Mouse (Mus musculus) megakaryocyte, embryonic 14.5 days (primary cell): Measurements from ENCODE around the gene Igsf9. TPM values are rescaled to one million over a fixed set of nuclear protein-coding genes. Genes with fewer than 3 reads are reported as not detected.

ENCODE experiments used
- H3K27me3 ChIP-seq: replicated peaks from 2 replicates; pipeline ENCODE3; 2012; ENCODE audit warnings: inconsistent platforms
- H3K36me3 ChIP-seq: replicated peaks from 2 replicates; pipeline ENCODE3; 2012; ENCODE audit warnings: low read length, inconsistent platforms, mixed read lengths
- H3K4me1 ChIP-seq: 2 replicates; pipeline ENCODE4 v1.6.1; 2012; ENCODE audit warnings: inconsistent platforms
- H3K4me3 ChIP-seq: replicated peaks from 2 replicates; pipeline ENCODE3; 2012; ENCODE audit warnings: moderate library complexity, mild to moderate bottlenecking, inconsistent platforms
- H3K9me3 ChIP-seq: 2 replicates; pipeline ENCODE4 v1.6.1; 2012; ENCODE audit warnings: inconsistent platforms
- FLI1 ChIP-seq: IDR thresholded peaks from 2 replicates; pipeline ENCODE4 v1.6.1; 2012; ENCODE audit warnings: low read length, inconsistent platforms, mixed read lengths
- GATA1 ChIP-seq: IDR thresholded peaks from 3 replicates; pipeline ENCODE4 v1.6.1; 2012; ENCODE audit warnings: mixed read lengths, low read length, inconsistent platforms, borderline replicate concordance
- polyA plus RNA-seq: library from polyadenylated mRNA; stranded (reverse); fragments of >175 nt; gene quantifications from 2 replicates; pipeline ENCODE4 v1.2.3, GENCODE M21; 2012; ENCODE audit warnings: low replicate concordance; ENCODE audit not compliant: insufficient read depth

Igsf9 gene
- polyA plus RNA-seq, 1 experiment = 0.41 TPM

DNA sequence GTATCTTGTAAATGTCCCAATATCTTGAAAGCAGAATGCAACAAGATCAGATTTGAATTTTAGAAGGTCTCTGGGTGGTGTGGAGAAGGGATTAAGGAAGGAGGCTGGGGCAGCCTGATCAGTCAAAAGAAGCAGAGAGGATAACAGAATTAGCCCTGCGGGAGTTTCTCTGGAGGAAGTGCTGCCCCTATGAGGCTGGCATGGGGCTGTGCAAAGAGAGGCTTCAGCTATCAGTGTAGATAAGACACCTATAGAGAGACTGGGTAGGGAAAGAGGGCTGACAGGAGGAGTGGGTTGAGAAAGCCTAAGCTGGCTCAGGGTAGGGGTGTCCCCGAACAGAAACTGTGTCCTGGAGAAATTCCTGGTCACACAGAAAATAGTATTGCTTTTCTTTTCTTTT is 31.4 kb upstream of the Igsf9 start:
- no peaks in the 10 kb centered on the region for H3K36me3 ChIP-seq
- no peak for TF ChIP-seq FLI1
- no peak for TF ChIP-seq GATA1
- H3K4me1 ChIP-seq = 0 out of 2 replicates have a peak, but pooled peaks cover 2% of the 10 kb centered on the region
- H3K9me3 ChIP-seq = no peaks in the 10 kb centered on the region
- peaks cover 3% of the 10 kb centered on the region for H3K27me3 ChIP-seq
- H3K4me3 ChIP-seq = no peak overlapping the region

DNA sequence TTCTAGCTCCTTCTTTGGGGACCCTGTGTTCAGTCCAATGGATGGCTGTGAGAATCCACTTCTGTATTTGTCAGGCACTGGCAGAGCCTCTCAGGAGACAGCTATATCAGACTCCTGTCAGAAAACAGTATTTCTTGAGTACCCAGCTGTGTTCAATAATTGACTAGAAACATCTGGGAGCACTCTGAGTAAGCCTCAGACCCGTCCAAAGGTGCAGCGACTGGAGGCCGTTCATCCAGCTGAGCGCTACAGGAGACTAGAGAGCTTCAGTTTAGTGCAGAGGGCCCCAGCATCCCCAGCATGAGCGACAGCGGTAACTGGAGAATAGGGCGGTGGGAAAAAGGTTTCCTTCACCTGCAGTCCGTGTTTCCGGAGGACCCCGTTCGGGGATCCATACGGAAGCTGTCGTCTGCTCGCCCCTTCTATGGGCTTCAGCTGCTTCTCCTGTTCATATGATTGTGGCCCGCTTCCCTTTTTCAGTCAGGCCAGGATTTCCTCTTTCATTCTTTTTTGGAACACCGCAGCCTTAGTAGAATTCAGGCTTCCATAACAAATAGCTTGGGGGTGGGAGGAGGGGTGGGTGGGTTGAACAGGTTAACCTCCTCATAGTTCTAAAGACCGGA is 30.6 kb upstream of the Igsf9 start:
- no peaks in the 10 kb centered on the region for H3K36me3 ChIP-seq
- no peak for TF ChIP-seq GATA1
- TF ChIP-seq FLI1 = no peak
- H3K9me3 ChIP-seq = no peaks in the 10 kb centered on the region
- peaks cover 3% of the 10 kb centered on the region for H3K27me3 ChIP-seq
- H3K4me3 ChIP-seq = peak overlapping the region; percentile 46
- H3K4me1 ChIP-seq = peaks cover 7% of the 10 kb centered on the region; the same call in 1 of the 2 replicates

GRCm38 (mm10) chr1:172452911-172453310 is 28.7 kb upstream of the Igsf9 start:
- Histone ChIP-seq H3K9me3 (0 out of 2 replicates have a peak, but pooled peaks cover 4% of the 10 kb centered on the region), H3K4me1 (peaks cover 9% of the 10 kb centered on the region; the same call in 1 of the 2 replicates), H3K36me3 (no peaks in the 10 kb centered on the region), H3K4me3 (no peak overlapping the region), H3K27me3 (peaks cover 3% of the 10 kb centered on the region)
- TF ChIP-seq GATA1 (no peak), FLI1 (no peak)

DNA sequence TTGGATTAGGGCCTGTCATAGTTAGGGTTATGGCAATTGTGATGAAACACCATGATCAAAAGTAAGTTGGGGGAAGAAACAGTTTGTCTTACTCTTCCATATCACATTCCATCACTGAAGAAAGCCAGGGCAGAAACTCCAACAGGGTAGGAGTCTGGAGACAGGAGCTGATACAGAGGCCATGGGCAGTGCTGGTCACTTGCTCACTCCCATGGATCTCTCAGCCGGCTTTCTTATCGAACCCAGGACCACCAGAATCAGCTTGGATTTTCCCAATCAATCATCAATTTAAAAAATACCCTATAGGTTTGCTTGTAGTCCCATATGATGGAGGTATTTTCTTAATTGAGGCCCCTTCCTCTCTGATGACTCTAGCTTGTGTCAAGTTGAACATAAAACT is 27.8 kb upstream of the Igsf9 start:
- Histone ChIP-seq H3K4me3 (no peak overlapping the region), H3K27me3 (peaks cover 3% of the 10 kb centered on the region), H3K9me3 (0 out of 2 replicates have a peak, but pooled peaks cover 4% of the 10 kb centered on the region), H3K4me1 (peaks cover 9% of the 10 kb centered on the region; the same call in 1 of the 2 replicates), H3K36me3 (no peaks in the 10 kb centered on the region)
- TF ChIP-seq GATA1 = no peak
- TF ChIP-seq FLI1 = no peak

GRCm38 (mm10) chr1:172455416-172455815 is 26.2 kb upstream of the Igsf9 start:
- Histone ChIP-seq H3K4me1 (peaks cover 22% of the 10 kb centered on the region), H3K9me3 (0 out of 2 replicates have a peak, but pooled peaks cover 4% of the 10 kb centered on the region), H3K27me3 (peaks cover 3% of the 10 kb centered on the region), H3K4me3 (no peak overlapping the region), H3K36me3 (no peaks in the 10 kb centered on the region)
- TF ChIP-seq FLI1 (no peak), GATA1 (no peak)

DNA sequence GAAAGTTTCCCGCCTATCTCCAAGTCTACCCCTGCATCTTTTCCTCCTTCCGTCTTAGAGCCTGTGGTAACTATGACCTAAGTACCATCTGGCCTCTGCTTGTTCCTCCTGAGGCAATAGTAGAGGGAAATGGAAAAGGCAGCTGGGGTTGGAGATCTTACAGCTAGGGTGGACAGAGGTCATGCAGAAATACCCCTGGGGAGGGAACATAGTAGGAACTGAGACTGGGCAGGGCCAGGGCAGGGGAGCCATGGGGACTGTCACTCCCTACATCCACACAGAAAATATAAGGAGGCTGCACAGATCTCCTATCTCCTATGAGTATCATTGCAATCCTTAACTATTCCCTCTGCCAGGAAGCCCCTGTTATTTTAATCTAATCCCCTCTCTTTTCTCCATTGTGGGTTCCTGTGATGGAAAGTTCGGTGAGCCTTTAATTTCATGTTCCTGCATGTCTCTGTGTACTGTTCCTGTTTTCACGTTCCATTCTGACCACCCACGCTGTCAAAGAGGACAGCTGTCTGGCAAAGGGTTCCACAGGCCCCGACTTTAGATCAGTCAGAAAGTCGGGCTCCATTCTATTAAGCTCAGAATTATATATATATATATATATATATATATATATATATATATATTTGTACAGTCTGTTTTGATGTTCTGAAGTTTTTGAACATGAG is 25.4 kb upstream of the Igsf9 start:
- Histone ChIP-seq H3K4me1 (peaks cover 19% of the 10 kb centered on the region), H3K27me3 (peaks cover 3% of the 10 kb centered on the region), H3K36me3 (no peaks in the 10 kb centered on the region), H3K9me3 (0 out of 2 replicates have a peak, but pooled peaks cover 4% of the 10 kb centered on the region), H3K4me3 (no peak overlapping the region)
- no peak for TF ChIP-seq GATA1
- TF ChIP-seq FLI1 = no peak

GRCm38 (mm10) chr1:172457196-172457595 is 24.4 kb upstream of the Igsf9 start:
- Histone ChIP-seq H3K27me3 (peaks cover 4% of the 10 kb centered on the region), H3K4me1 (peaks cover 19% of the 10 kb centered on the region), H3K36me3 (no peaks in the 10 kb centered on the region), H3K9me3 (0 out of 2 replicates have a peak, but pooled peaks cover 4% of the 10 kb centered on the region), H3K4me3 (no peak overlapping the region)
- TF ChIP-seq GATA1 (no peak), FLI1 (no peak)

DNA sequence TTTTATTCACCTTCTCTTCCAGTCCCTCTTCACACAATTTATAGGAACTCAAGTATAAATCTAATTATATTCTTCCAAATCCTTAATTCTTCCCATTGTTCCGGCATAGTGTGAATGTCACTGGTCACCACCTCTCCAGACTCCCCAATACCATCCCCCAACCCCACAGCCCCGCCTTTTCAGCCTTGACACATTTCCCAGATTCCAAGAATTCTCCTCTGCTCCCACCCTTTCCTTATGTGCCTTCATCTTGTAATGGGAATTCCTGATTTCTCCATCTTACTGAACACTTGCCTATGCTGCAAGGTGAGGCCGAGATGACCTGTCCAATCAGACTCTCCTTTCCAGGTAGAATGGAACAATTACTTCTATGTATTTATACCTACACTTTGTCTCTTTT is 23.5 kb upstream of the Igsf9 start:
- Histone ChIP-seq H3K9me3 (0 out of 2 replicates have a peak, but pooled peaks cover 4% of the 10 kb centered on the region), H3K27me3 (peaks cover 2% of the 10 kb centered on the region), H3K4me1 (peaks cover 19% of the 10 kb centered on the region), H3K36me3 (no peaks in the 10 kb centered on the region), H3K4me3 (no peak overlapping the region)
- no peak for TF ChIP-seq GATA1
- TF ChIP-seq FLI1 = no peak

GRCm38 (mm10) chr1:172461602-172462001 is 20.0 kb upstream of the Igsf9 start:
- Histone ChIP-seq H3K9me3 (0 out of 2 replicates have a peak, but pooled peaks cover 4% of the 10 kb centered on the region), H3K4me3 (no peak overlapping the region), H3K4me1 (peaks cover 26% of the 10 kb centered on the region), H3K27me3 (peaks cover 7% of the 10 kb centered on the region), H3K36me3 (no peaks in the 10 kb centered on the region)
- TF ChIP-seq FLI1 (no peak), GATA1 (no peak)

DNA sequence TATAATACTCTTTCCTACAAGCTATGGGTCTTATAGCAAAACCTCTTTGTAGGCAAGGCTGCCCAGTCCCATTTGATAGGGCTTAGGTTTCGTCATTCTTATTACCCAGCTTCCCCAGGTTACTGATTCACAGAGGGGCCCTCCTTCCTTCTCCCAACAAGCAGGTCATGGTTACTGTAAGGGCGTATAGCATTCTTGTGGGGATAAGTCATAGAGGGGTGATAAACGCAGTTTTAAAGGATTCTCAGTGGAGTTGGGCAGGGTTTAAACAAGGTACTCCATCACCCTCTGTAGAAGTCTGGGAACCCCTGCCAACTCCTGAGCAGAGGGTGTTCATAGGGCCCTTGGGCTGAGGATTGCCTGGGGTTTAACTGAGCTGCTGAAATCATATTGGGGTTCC is 19.1 kb upstream of the Igsf9 start:
- H3K27me3 ChIP-seq = peaks cover 9% of the 10 kb centered on the region

More for the DNA sequence above, 19.1 kb upstream of the Igsf9 start:
- Histone ChIP-seq H3K36me3 (no peaks in the 10 kb centered on the region), H3K9me3 (no peaks in the 10 kb centered on the region), H3K4me3 (no peak overlapping the region), H3K4me1 (peaks cover 26% of the 10 kb centered on the region)
- no peak for TF ChIP-seq GATA1
- no peak for TF ChIP-seq FLI1
